Mouse (Mus musculus) C2C12 (cell line): ENCODE measurements around the gene Cbx7.

Experiments used
- CTCF ChIP-seq: IDR thresholded peaks from one replicate; pipeline ENCODE4 v1.5.1; 2011; ENCODE audit not compliant: control insufficient read depth, insufficient read depth, insufficient read length
- MAX ChIP-seq: IDR thresholded peaks from one replicate; pipeline ENCODE4 v1.6.1; 2011; ENCODE audit warnings: mild to moderate bottlenecking, control low read depth
- USF1 ChIP-seq: IDR thresholded peaks from one replicate; pipeline ENCODE4 v1.6.1; 2011; ENCODE audit warnings: low read depth, mild to moderate bottlenecking, control low read depth, moderate library complexity

DNA sequence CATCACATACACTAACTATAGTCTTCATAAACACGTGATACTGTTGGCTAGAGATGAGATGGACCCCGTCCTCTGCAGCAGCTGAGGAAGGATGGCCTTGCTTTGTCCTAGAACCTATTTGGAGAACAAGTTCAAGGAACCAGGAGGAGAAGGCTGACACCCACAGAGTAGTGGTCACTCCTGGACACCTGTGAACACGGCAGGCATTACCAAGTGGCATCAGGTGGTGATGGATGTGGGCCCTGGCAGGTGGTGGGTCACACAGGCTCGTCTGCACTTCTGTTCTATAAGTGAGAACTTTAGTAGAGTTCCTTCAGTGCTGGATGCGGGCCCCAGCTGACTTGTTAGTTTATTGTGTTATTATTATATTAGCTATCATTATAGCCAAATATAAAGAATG lies 86.1 kb downstream of the Cbx7 start:
- no peak for TF ChIP-seq USF1
- TF ChIP-seq CTCF: no peak
- TF ChIP-seq MAX: no peak
